Mouse (Mus musculus) heart, adult 2 months (tissue): ENCODE results near the gene Slc9a9. TPM values are rescaled to one million over a fixed set of nuclear protein-coding genes. Genes with fewer than 3 reads are reported as not detected.

ENCODE experiments used
- DNase-seq, 2 experiments: peaks; one replicate each; pipeline ENCODE4 v3.0.0; 2021
- H3K27ac ChIP-seq: fragments of 200-600 bp; 2 replicates; pipeline ENCODE4 v1.8.1; 2022
- H3K27me3 ChIP-seq: fragments of 200-500 bp; 2 replicates; pipeline ENCODE4 v1.6.1; 2012; ENCODE audit warnings: mild to moderate bottlenecking, low read length, inconsistent platforms, mixed read lengths; ENCODE audit not compliant: control insufficient read depth, insufficient read depth
- H3K36me3 ChIP-seq: fragments of 200-500 bp; 2 replicates; pipeline ENCODE4 v1.6.1; 2012; ENCODE audit warnings: low read length, inconsistent platforms; ENCODE audit not compliant: control insufficient read depth, insufficient read depth
- H3K4me1 ChIP-seq: fragments of 200-500 bp; 2 replicates; pipeline ENCODE4 v1.6.1; 2011; ENCODE audit warnings: low read length; ENCODE audit not compliant: control insufficient read depth, insufficient read depth
- H3K4me3 ChIP-seq: fragments of 200-600 bp; 2 replicates; pipeline ENCODE4 v1.8.1; 2022
- H3K79me2 ChIP-seq: fragments of 200-500 bp; replicated peaks from 2 replicates; pipeline ENCODE4 v1.6.1; 2012; ENCODE audit warnings: mild to moderate bottlenecking, inconsistent platforms, low read length, moderate library complexity, mixed read lengths; ENCODE audit not compliant: control insufficient read depth, insufficient read depth
- H3K9ac ChIP-seq: fragments of 200-500 bp; 2 replicates; pipeline ENCODE4 v1.6.1; 2012; ENCODE audit warnings: low read depth, mild to moderate bottlenecking, control low read depth, inconsistent platforms, low read length, mixed read lengths
- CTCF ChIP-seq: fragments of 200-600 bp; IDR thresholded peaks from 2 replicates; pipeline ENCODE4 v1.8.1; 2022; ENCODE audit warnings: antibody characterized with exemption, mild to moderate bottlenecking, moderate library complexity
- EP300 ChIP-seq: fragments of 200-500 bp; IDR thresholded peaks from 2 replicates; pipeline ENCODE4 v1.6.1; 2011; ENCODE audit warnings: low read depth, low read length, control low read depth; ENCODE audit not compliant: insufficient read depth
- POLR2A ChIP-seq: fragments of 200-500 bp; IDR thresholded peaks from 2 replicates; pipeline ENCODE4 v1.6.1; 2011; ENCODE audit warnings: mild to moderate bottlenecking, low read depth, low read length, control low read depth; ENCODE audit not compliant: insufficient read depth
- WGBS: fragments of 180-500 bp; shearing (Covaris S2); methylation state at CpG from one replicate; pipeline ENCODE4 v1.1.7; 2018; 5-methylcytosine and 5-hydroxymethylcytosine counted together
- intact Hi-C: fragments of 180-260 bp; cut with DNase I; formaldehyde crosslinking; loops from one replicate; pipeline ENCODE4 v1.15.1; 2025
- polyA plus RNA-seq: library from polyadenylated mRNA; depleted of rRNA; stranded (reverse); fragments of >200 nt; gene quantifications from 2 replicates; pipeline ENCODE4 v1.2.3, GENCODE M21; 2012
- total RNA-seq, 2 experiments: library from RNA; stranded (reverse); gene quantifications; 2 replicates each; pipeline ENCODE4 v1.2.3; 2021

Gene Slc9a9
- total and polyA plus RNA-seq, 3 experiments, result 1.9 to 2.2 (median 2.0) TPM

DNA sequence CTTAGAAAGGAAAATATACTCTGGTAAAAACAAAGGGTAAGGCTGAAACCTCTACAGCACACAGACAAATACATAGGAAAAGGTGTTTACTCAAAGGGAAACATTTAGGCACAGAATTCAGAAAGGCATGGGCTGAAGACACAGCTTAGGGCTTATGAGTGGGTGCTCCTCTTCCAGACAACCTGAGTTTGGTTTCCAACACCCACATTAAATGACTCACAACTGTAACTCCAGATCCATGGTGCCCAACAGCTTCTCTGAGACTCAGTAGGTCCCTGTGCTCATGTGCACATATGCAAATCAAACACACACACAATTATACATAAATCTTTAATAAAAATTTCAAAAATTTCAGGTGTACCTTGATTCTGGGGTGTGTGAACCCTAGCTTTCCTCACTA, 133.4 kb downstream of the Slc9a9 start:
- Histone ChIP-seq H3K4me3 (no peak overlapping the region), H3K27ac (no peak overlapping the region), H3K27me3 (no peaks in the 10 kb centered on the region), H3K36me3 (no peaks in the 10 kb centered on the region), H3K79me2 (no peaks in the 10 kb centered on the region), H3K9ac (no peak overlapping the region), H3K4me1 (no peaks in the 10 kb centered on the region)
- intact Hi-C loops, result no loop called here
- no peak for TF ChIP-seq POLR2A
- TF ChIP-seq EP300, result no peak
- TF ChIP-seq CTCF, result no peak
- no peak for DNase-seq

DNA sequence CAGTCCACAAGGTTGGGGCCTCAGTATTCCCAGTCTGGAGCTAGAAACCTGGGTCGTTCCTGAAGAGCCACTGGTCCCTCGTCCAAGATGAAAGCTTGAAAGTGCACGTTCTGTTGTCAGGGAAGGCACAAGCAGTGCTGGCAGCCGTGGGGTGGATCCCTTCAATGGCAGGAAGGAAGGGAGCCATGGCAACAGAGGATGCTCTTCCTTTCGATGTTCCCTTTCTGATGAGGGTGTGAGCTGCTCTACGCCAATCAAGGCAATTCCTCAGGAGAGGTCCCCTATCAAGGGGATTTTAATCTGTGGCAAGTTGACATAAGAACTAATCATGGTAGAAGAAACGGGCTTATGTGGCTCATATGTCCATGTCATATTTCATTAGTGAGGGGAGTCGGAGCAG, 135.8 kb downstream of the Slc9a9 start:
- WGBS, result 45% methylated on average over 8 of the region's 8 CpGs
- TF ChIP-seq POLR2A (no peak), EP300 (no peak), CTCF (no peak)
- Histone ChIP-seq H3K36me3 (no peaks in the 10 kb centered on the region), H3K27ac (no peak overlapping the region), H3K4me3 (no peak overlapping the region), H3K27me3 (no peaks in the 10 kb centered on the region), H3K79me2 (no peaks in the 10 kb centered on the region), H3K4me1 (no peaks in the 10 kb centered on the region), H3K9ac (no peak overlapping the region)
- intact Hi-C loops, result no loop called here
- no peak for DNase-seq

DNA sequence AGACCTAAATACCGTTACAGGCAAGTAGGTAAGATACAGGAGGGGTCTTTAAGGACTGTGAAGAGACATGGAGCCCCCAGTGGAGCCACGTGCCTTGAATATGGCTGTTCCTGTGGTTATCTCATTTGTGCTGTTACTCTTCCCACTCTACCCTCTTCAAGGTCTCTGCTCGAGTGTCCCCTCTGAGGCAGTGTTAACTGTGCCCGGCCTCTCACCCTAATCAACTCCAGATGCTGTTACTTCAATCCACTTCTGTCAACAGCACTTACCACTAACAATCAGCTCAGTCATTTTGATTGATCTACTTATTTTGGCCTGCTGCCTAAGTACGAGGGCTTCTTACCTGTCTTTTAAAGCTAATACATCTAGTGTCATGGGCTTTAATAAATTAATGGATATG, 145.8 kb downstream of the Slc9a9 start:
- no peak overlapping the region for H3K4me3 ChIP-seq
- H3K79me2 ChIP-seq, result no peaks in the 10 kb centered on the region
- intact Hi-C loops, result no loop called here
- TF ChIP-seq EP300, result no peak
- TF ChIP-seq POLR2A, result no peak
- TF ChIP-seq CTCF, result no peak
- 55% methylated on average over 5 of the region's 5 CpGs for WGBS
- no peaks in the 10 kb centered on the region for H3K27me3 ChIP-seq
- no peak for DNase-seq
- no peak overlapping the region for H3K9ac ChIP-seq
- H3K4me1 ChIP-seq, result no peaks in the 10 kb centered on the region
- no peak overlapping the region for H3K27ac ChIP-seq
- H3K36me3 ChIP-seq, result no peaks in the 10 kb centered on the region

DNA sequence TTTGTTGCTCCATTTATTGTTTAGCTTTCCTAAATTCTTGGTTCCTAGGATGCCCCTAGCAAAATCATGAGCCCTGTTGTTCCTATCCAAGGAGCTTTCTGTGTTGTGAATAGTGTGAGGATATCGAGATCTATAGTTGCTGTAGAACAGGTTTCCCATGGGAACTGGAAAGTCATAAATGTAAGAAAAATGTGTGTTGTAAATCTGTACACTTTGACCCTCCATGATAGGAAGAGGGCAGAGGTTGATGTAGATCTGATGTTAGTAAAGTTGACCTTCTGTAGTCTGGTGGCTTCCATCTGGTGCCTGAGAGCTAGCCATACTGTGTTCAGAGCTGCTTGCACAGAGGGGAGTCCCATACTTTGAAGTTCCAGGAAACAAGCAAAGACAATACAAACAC, 151.6 kb downstream of the Slc9a9 start:
- no peak for DNase-seq
- H3K4me3 ChIP-seq, result no peak overlapping the region
- H3K36me3 ChIP-seq, result no peaks in the 10 kb centered on the region
- WGBS, result 78% methylated on average over 1 of the region's 1 CpGs
- no peaks in the 10 kb centered on the region for H3K4me1 ChIP-seq
- no peaks in the 10 kb centered on the region for H3K79me2 ChIP-seq
- H3K27ac ChIP-seq, result no peak overlapping the region
- no peak overlapping the region for H3K9ac ChIP-seq
- TF ChIP-seq POLR2A (no peak), CTCF (no peak), EP300 (no peak)
- no peaks in the 10 kb centered on the region for H3K27me3 ChIP-seq
- intact Hi-C loops, result no loop called here

DNA sequence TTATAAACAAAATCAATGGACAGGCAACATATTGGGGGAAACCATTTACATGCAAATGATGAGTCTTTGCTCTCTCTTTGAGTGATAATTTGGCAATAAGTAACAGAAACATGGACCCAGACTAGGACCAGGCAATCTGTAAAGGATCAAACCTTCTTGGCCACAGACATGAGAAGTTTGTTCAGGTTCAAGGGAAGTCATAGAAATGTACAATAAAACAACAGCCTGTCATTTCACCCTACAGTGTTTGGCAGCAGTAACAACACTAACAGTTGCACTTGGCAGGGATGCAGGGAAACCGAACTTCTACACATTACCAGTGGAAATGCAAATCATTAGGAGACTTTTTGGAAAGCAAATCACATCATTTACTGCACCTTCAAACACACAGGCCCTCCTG, 164.1 kb downstream of the Slc9a9 start:
- WGBS, result 76% methylated on average over 1 of the region's 1 CpGs
- Histone ChIP-seq H3K27me3 (no peaks in the 10 kb centered on the region), H3K27ac (no peak overlapping the region), H3K9ac (no peak overlapping the region), H3K4me3 (no peak overlapping the region), H3K4me1 (no peaks in the 10 kb centered on the region), H3K36me3 (no peaks in the 10 kb centered on the region), H3K79me2 (no peaks in the 10 kb centered on the region)
- no peak for DNase-seq
- TF ChIP-seq CTCF, result no peak
- TF ChIP-seq EP300, result no peak
- TF ChIP-seq POLR2A, result no peak
- intact Hi-C loops, result no loop called here

DNA sequence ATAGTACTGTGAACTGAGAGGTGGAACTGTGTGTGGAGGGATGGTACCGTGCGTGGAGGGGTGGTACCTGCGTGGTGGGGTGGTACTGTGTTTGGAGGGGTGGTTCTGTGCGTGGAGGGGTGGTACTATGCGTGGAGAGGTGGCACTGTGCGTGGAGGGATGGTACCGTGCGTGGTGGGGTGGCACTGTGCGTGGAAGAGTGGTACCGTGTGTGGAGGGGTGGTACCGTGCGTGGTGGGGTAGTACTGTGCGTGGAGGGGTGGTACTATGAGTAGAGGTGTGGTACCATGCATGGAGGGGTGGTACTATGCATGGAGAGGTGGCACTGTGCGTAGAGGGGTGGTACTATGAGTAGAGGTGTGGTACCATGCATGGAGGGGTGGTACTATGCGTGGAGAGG, 167.7 kb downstream of the Slc9a9 start:
- WGBS, result 91% methylated on average over 15 of the region's 15 CpGs
- no peak overlapping the region for H3K9ac ChIP-seq
- no peak for DNase-seq
- intact Hi-C loops, result no loop called here
- TF ChIP-seq EP300 (no peak), CTCF (no peak), POLR2A (no peak)
- no peak overlapping the region for H3K4me3 ChIP-seq
- H3K27me3 ChIP-seq, result no peaks in the 10 kb centered on the region
- no peaks in the 10 kb centered on the region for H3K4me1 ChIP-seq
- no peaks in the 10 kb centered on the region for H3K79me2 ChIP-seq
- no peaks in the 10 kb centered on the region for H3K36me3 ChIP-seq
- no peak overlapping the region for H3K27ac ChIP-seq

DNA sequence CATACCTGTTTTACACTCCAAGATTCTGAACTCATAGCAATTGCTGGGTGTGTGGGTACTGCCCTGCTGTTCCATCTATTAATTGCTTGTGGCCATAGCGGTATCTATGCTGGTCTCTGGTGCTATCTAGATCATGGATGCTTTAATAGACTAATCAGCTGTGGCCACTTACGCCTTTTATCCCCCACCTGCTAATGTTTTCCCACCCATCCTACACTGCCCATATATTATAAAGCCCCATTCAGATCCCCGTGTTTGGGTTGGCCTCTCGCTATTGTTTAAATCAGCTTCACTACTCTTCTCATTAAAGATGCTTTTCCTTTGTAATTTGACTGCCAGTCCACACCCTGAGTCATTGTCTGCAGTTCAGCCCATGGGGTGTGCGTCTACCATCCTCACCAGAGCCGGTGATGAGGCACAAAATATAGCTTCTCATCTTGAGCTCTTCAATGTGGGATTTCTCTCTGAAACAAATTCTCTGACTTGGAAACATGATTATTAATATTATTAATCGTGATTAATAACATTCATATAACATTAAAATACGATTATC, 168.8 kb downstream of the Slc9a9 start:
- Histone ChIP-seq H3K27me3 (no peaks in the 10 kb centered on the region), H3K27ac (no peak overlapping the region), H3K79me2 (no peaks in the 10 kb centered on the region), H3K36me3 (no peaks in the 10 kb centered on the region), H3K9ac (no peak overlapping the region), H3K4me1 (no peaks in the 10 kb centered on the region), H3K4me3 (no peak overlapping the region)
- no peak for DNase-seq
- intact Hi-C loops, result no loop called here
- 83% methylated on average over 8 of the region's 8 CpGs for WGBS
- no peak for TF ChIP-seq POLR2A
- TF ChIP-seq EP300, result no peak
- no peak for TF ChIP-seq CTCF
